Mouse (Mus musculus): Measurements from ENCODE around the gene Slc30a2.

DNA sequence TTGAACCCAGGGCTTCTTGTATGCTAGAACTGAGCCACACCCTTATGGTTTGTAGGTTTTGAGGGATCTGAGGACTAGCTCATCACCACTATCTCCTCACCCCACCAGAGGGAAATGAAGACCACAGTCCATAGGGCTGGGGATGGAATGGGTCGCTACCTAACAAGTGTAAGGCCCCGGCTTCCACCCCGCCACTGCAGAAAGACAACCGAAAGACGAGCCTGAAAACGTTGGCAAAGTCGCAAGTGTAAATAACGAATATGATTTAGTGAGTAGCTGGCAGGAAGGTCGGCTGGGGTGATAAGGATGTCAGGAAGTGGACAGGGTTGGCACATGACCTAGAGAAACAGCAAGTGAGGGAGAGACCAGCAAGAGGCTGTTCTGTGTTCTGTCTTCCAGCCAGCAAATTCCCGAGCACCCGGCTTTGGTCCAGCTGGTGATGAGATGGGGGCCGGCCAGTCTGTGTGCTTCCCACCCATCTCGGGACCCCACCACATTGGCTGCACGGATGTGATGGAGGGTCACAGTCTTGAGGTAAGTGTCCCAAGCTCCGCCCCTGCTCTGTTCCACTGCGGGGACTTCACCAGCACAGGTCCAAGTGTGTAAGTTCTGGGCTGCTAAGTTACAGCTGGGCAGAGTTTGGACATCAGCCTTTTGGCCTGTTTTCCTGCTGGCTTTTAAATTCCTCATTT, 59.7 kb downstream of the Slc30a2 start:
- TF ChIP-seq POLR2A (IDR thresholded peaks at IDR 0.05; ENCODE audit: borderline replicate concordance, extremely low read depth, insufficient read depth, insufficient read length, poor library complexity, severe bottlenecking) (no peak), CTCF (IDR thresholded peaks at IDR 0.05; ENCODE audit: borderline replicate concordance, extremely low read depth, insufficient read depth, insufficient read length) (no peak)
